Mouse (Mus musculus) activated CD4-positive, CD25-positive, alpha-beta regulatory T cell, adult 4 months (primary cell): ENCODE data around the gene Topbp1. TPM values are rescaled to one million over a fixed set of nuclear protein-coding genes. Genes with fewer than 3 reads are reported as not detected.
"Not testable (repeated sequence)": the region's sequence is repeated elsewhere in the genome, so short reads cannot be mapped to it uniquely, and the experiment has no call there.

ENCODE experiments used
- ATAC-seq: one replicate; pipeline ENCODE4 v1.8.0; 2017
- polyA plus RNA-seq, 2 experiments: library from polyadenylated mRNA; unstranded; fragments of 100-300 nt; shearing (Covaris generic); gene quantifications; one replicate each; pipeline ENCODE4 v1.2.1; 2017

Gene Topbp1
- polyA plus RNA-seq, 2 experiments from 2014 or later, result 26.2 to 30.4 TPM

GRCm38 (mm10) chr9:103353500-103354260 is 48.7 kb downstream of the Topbp1 start:
- ATAC-seq, result not testable (repeated sequence)

GRCm38 (mm10) chr9:103357893-103358292 is 52.9 kb downstream of the Topbp1 start:
- ATAC-seq, result no peak

DNA sequence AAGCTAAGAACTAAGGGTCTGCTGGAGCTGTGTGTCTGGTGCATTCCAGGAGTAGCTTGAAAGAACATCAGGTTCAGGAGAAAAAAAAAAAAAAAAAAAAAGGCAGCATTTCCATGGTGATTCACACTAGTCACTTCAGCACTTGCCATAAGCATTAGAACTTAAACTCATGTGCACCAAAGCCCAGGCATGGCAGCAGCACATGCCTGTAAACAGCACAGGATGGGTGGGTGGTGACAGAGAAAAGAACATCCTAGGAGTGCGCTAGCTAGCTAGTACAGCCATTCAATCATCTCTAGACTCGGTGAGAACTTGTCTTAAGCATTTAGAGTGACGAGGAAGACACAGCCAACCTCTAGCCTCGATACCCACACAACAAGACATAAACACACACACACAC is 53.5 kb downstream of the Topbp1 start:
- ATAC-seq, result no peak

- no peak for ATAC-seq
Measured at GRCm38 (mm10) chr9:103360642-103361041, 55.6 kb downstream of the Topbp1 start.

GRCm38 (mm10) chr9:103363088-103363487 is 58.1 kb downstream of the Topbp1 start:
- ATAC-seq, result no peak

GRCm38 (mm10) chr9:103363730-103364417 is 58.9 kb downstream of the Topbp1 start:
- ATAC-seq, result no peak

GRCm38 (mm10) chr9:103364601-103365289 is 59.7 kb downstream of the Topbp1 start:
- peak; percentile 1 for ATAC-seq

GRCm38 (mm10) chr9:103365290-103366247 is 60.6 kb downstream of the Topbp1 start, which contains the start of gene Cdv3:
Gene Cdv3 (minus strand): TSS chr9:103365840.
- ATAC-seq, result peak; percentile 97

DNA sequence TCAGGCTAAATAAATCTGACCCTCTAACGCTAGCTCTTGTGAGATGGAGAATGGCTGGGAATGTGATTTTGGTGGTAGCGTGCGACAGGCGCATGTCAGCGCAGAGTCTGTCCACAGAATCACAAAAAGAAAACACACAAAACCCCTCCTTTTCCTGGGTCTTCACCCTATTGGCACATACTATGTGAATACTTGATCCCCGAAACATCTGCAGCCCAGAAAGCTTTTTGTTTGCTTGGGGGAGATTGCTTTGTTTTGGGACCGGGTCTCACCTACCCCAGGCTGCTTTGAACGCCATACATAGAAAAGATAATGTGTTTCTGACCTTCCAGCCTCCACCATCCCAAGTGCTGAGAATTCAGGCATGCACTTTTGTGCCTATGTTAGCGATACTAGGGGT is 61.3 kb downstream of the Topbp1 start:
- ATAC-seq, result no peak

DNA sequence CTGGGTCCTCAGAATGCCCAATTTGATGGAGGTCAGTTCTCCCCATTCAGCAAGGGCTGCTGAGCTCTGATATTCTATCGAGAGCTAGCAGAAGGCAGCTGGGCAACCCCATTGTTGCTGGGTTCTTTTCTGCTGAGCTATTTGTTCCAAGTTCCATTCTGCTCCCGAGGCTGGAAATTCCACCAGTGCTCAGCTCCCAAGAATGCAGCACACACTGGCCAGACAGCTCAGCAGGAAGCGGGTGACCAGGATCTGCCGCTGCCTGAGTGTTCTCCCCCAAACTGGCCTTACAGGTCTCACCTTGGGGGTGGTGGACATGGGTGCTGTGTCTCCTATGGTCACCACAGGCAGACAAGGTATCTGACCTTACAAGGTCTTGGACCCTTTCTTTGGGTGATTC is 64.9 kb downstream of the Topbp1 start:
- ATAC-seq, result no peak

DNA sequence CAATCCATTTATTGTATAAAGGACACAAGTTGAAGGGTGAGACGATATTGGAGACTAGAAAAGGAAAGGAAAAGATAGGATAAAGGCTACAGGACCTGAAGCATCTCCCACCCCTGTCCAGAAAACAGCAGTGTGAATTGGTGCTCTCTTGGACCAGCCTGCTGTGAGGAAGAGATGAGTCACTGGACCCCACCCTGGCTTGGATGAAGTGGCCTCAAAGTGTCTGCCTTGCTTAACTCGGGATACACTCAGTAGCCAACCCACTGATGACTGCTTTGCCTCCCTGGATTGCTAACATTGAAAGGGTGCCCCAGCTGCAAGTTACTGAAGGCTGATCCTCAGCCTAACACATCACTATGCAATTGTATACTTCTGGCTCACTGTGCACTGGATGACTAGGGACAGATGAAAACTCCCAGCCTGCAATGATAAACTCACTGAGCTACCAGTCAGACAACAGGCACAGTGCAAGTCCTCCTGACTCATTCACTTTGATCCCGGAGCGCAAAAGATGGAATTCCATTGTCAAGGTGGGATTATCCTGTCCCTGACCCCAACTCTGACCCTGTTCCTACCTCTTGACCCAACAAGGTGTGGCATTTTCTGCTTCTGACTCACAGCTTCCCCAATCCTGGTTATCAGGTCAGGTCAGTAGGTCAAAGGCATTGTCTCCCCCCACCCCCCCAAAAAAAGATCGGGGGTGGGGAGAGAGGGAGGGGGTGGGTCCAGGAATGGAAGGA is 67.4 kb downstream of the Topbp1 start:
- ATAC-seq, result no peak

- ATAC-seq, result no peak
Measured at GRCm38 (mm10) chr9:103376346-103377320, 71.6 kb downstream of the Topbp1 start.

DNA sequence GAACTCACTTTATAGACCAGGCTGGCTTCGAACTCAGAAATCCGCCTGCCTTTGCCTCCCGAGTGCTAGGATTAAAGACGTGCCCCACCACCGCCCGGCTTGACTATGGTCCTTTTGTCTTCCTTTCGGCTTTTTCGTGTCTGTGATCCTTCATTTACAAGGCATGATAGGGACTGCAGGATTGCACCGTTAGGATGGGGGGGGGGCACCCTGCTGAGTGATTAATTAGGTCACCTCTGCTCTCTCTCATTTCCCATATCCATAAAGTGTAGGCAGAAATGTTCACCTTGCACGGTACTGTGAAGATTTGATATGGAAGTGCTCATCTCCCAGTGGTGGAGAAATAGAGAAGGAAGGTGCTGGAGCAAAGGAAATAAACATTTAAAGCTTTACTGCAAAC is 73.7 kb downstream of the Topbp1 start:
- ATAC-seq, result no peak

GRCm38 (mm10) chr9:103379199-103379598 is 74.2 kb downstream of the Topbp1 start:
- no peak for ATAC-seq

DNA sequence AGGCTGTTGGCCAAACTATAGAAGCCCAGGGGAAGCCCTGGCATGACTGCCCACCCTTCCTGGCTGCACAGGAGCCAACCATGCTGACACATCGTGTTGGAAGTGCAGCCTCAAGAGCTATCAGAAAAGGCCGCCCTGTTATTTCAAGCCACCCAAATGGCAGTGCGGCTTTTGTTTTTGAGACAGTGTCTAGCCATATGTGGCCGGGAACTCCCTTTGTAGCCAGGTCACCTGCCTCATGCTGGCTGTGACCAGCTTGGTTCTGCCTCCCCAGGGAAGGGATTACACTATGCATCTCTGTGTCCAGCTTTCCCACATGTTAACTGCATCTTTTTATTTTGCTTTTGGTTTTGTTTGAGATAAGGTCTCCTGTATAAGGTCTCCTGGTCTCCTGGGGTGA is 75.6 kb downstream of the Topbp1 start:
- no peak for ATAC-seq

GRCm38 (mm10) chr9:103382989-103383388 is 78.0 kb downstream of the Topbp1 start:
- ATAC-seq, result no peak

DNA sequence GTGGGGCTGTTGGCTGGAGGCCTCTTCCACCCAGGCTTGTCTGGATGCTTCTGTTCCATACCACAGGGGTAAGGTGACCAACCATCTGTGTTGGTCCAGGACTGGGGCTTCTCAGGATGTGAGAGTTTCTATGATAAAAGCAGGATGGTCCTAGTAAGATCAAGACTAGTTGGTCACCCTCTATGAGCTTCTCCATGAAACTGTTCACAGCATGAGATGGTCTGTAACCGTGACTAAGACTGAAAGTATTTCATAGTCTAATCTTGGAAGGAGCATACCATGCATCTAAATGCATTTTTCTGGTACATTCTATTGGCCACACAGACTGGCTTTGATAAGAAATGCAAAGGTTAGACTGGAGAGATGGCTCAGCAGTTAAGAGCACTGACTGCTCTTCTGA is 78.6 kb downstream of the Topbp1 start:
- no peak for ATAC-seq

- ATAC-seq, result no peak
Measured at GRCm38 (mm10) chr9:103384141-103384796, 79.3 kb downstream of the Topbp1 start.

DNA sequence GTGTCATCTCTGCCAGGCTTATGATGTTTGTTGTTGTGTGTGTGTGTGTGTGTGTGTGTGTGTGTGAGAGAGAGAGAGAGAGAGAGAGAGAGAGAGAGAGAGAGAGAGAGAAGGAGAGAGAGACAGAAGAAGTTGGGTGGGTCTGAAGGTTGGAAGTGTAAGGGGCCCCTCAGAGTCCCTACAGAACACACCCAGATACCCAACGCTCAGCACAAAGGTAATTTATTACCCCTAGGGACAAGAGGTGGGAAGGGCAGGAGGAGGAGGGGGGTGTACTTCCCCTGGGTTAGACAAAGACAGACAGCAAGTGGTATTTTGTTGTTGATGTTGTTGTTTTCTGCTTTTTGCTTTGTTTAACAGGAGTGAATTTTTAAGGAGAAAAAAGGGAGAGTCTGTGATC is 80.6 kb downstream of the Topbp1 start:
- no peak for ATAC-seq

- ATAC-seq, result no peak
Measured at GRCm38 (mm10) chr9:103386573-103386972, 81.6 kb downstream of the Topbp1 start.
